Mouse (Mus musculus) myocyte (in vitro differentiated cells): ENCODE measurements around the gene Tlr13.

ENCODE experiments used
- E2F4 ChIP-seq: IDR thresholded peaks from one replicate; pipeline ENCODE4 v1.6.1; 2011; ENCODE audit warnings: mild to moderate bottlenecking, control low read depth, moderate library complexity; ENCODE audit not compliant: insufficient read depth
- MYOD1 ChIP-seq, 3 experiments: IDR thresholded peaks; one replicate each; pipeline ENCODE4 v1.6.1; 2011; ENCODE audit warnings: control low read depth in 2 of 3, low read depth in 2 of 3, mild to moderate bottlenecking in 2 of 3, moderate library complexity in 1 of 3; ENCODE audit not compliant: insufficient read length in 2 of 3, control insufficient read depth in 1 of 3
- MYOG ChIP-seq, 3 experiments: IDR thresholded peaks; one replicate each; pipeline ENCODE4 v1.6.1; 2011; ENCODE audit warnings: control low read depth in 2 of 3, low read depth in 2 of 3, mild to moderate bottlenecking in 2 of 3; ENCODE audit not compliant: insufficient read length in 2 of 3, control insufficient read depth in 1 of 3, insufficient read depth in 1 of 3
- POLR2A ChIP-seq: IDR thresholded peaks from one replicate; pipeline ENCODE4 v1.6.1; 2011; ENCODE audit warnings: low read depth, mild to moderate bottlenecking, control low read depth, moderate library complexity; ENCODE audit not compliant: insufficient read length
- USF1 ChIP-seq: IDR thresholded peaks from one replicate; pipeline ENCODE4 v1.6.1; 2011; ENCODE audit warnings: low read depth, mild to moderate bottlenecking, control low read depth, moderate library complexity

DNA sequence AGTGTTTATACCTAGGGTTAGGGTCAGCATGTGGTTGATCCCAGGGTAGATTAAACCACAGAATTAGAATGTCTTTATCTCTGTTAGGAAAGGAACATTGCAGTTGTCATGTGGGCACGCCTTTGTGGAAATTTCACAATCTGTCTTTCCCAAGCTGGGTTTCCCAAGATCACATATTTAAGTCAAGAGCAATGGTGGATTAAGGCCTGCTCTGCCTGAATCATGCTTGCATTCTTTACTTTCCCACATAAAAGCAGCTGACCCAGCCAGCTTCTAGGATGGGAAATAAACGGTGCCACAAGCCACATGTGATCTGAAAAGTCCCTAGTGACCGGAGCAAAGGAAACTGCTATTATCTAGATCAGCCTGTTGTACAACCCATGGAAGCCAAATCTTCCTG, 6.5 kb downstream of the Tlr13 start:
- no peak for TF ChIP-seq MYOD1 (IDR thresholded peaks at IDR 0.05; ENCODE audit: control insufficient read depth in 1 of 3, insufficient read length in 2 of 3, low read depth in 2 of 3)
- no peak for TF ChIP-seq POLR2A
- TF ChIP-seq MYOG (IDR thresholded peaks at IDR 0.05; ENCODE audit: control insufficient read depth in 1 of 3, insufficient read depth in 1 of 3, insufficient read length in 2 of 3, low read depth in 2 of 3), result no peak
- TF ChIP-seq USF1, result no peak
- TF ChIP-seq E2F4, result no peak
